ENCODE assay signal across 22 mouse cellular contexts in the genomic region with DNA sequence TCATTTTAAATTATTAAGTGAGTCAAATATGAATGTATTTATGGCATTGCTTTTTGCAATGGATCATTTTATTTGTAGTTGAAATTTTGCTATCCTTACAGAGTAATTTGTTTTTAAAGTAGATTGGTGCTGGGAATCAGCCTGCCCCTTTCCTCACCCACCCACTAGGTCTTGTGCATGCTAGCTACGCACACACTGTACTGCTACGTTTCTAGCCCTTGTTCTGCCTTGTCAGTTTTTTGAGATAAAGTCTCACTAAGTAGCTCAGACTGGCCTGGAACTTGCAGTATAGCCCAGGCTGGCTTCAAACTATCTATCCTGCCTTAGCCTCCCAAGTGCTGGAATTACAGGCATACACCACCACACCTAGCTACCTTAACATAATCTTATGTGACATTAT. TPM values are rescaled to one million over a fixed set of nuclear protein-coding genes. Genes with fewer than 3 reads are reported as not detected.
A peak's percentile ranks its signal among the peaks of the same experiment; 100 is the strongest.
DNase-seq lines count a peak whose midpoint lies in the region; ATAC-seq and TF ChIP-seq lines count a peak whose summit lies in the region.
"Had no signal": no experiment of that assay in that cellular context is flagged by ENCODE, and none has a peak within 500 bp of the region (broad histone marks: within the 10 kb centered on the region; RNA-seq: fewer than 3 reads in every experiment).

No protein-coding gene starts in this region.

- TF ChIP-seq EP300 in liver, embryonic 14.5 days (IDR thresholded peaks at IDR 0.05; ENCODE audit: low read depth) = no peak
- no peak for TF ChIP-seq EP300 in liver, postnatal 0 days (IDR thresholded peaks at IDR 0.05; ENCODE audit: low read depth)

- H3K9me3 ChIP-seq in liver, embryonic 14.5 days (ENCODE audit: control insufficient read depth, low read length) = no peaks in the 10 kb centered on the region
- H3K9me3 ChIP-seq in liver, embryonic 11.5 days (ENCODE audit: control insufficient read depth, low read length) = no peaks in the 10 kb centered on the region
- H3K9me3 ChIP-seq in liver, embryonic 15.5 days (replicated peaks) = no peaks in the 10 kb centered on the region
- no peaks in the 10 kb centered on the region for H3K9me3 ChIP-seq in liver, postnatal 0 days (ENCODE audit: low read length)
- H3K9me3 ChIP-seq in liver, embryonic 16.5 days (replicated peaks; ENCODE audit: control insufficient read depth, low read length) = no peaks in the 10 kb centered on the region
- no peaks in the 10 kb centered on the region for H3K9me3 ChIP-seq in liver, embryonic 12.5 days (replicated peaks)
- H3K9me3 ChIP-seq in hindbrain, embryonic 14.5 days (ENCODE audit: control insufficient read depth, low read length) = no peaks in the 10 kb centered on the region
- H3K9me3 ChIP-seq: G1E had no signal

- no peaks in the 10 kb centered on the region for H3K4me1 ChIP-seq in liver, embryonic 14.5 days (replicated peaks; ENCODE audit: control insufficient read depth in 2 of 2, insufficient read depth in 2 of 2, low read length in 1 of 2)
- no peaks in the 10 kb centered on the region for H3K4me1 ChIP-seq in liver, embryonic 11.5 days (replicated peaks; ENCODE audit: control insufficient read depth, insufficient read depth, low read length)
- H3K4me1 ChIP-seq in liver, embryonic 15.5 days (replicated peaks) = no peaks in the 10 kb centered on the region
- no peaks in the 10 kb centered on the region for H3K4me1 ChIP-seq in liver, postnatal 0 days (ENCODE audit: insufficient read depth)
- H3K4me1 ChIP-seq in liver, embryonic 16.5 days (ENCODE audit: control insufficient read depth, low read depth, low read length) = no peaks in the 10 kb centered on the region; the same call in 1 of the 2 replicates
- H3K4me1 ChIP-seq in liver, embryonic 12.5 days = 0 out of 2 replicates have a peak, but pooled peaks cover 3% of the 10 kb centered on the region
- H3K4me1 ChIP-seq in hindbrain, embryonic 14.5 days (replicated peaks; ENCODE audit: control insufficient read depth, insufficient read depth, low read length) = no peaks in the 10 kb centered on the region

- H3K36me3 ChIP-seq in liver, embryonic 14.5 days (replicated peaks; ENCODE audit: control insufficient read depth, insufficient read depth, low read depth) = peaks cover 4% of the 10 kb centered on the region
- H3K36me3 ChIP-seq in liver, embryonic 11.5 days (ENCODE audit: control insufficient read depth, insufficient read depth, low read length) = peaks cover 2% of the 10 kb centered on the region; the same call in 1 of the 2 replicates
- peaks cover 16% of the 10 kb centered on the region for H3K36me3 ChIP-seq in liver, embryonic 15.5 days (replicated peaks)
- peaks cover 10% of the 10 kb centered on the region; the same call in 1 of the 2 replicates for H3K36me3 ChIP-seq in liver, postnatal 0 days (replicated peaks; ENCODE audit: insufficient read depth, low read length)
- no peaks in the 10 kb centered on the region for H3K36me3 ChIP-seq in liver, embryonic 16.5 days (ENCODE audit: control insufficient read depth, insufficient read depth)
- peaks cover 23% of the 10 kb centered on the region for H3K36me3 ChIP-seq in liver, embryonic 12.5 days
- peaks cover 45% of the 10 kb centered on the region for H3K36me3 ChIP-seq in hindbrain, embryonic 14.5 days (replicated peaks; ENCODE audit: control insufficient read depth, insufficient read depth)

- H3K4me2 ChIP-seq in liver, embryonic 14.5 days (ENCODE audit: low read depth) = no peak overlapping the region
- no peak overlapping the region for H3K4me2 ChIP-seq in liver, embryonic 11.5 days
- H3K4me2 ChIP-seq in liver, embryonic 15.5 days = no peak overlapping the region
- no peak overlapping the region for H3K4me2 ChIP-seq in liver, postnatal 0 days (ENCODE audit: low read depth, low read length)
- H3K4me2 ChIP-seq in liver, embryonic 16.5 days (ENCODE audit: low read depth, low read length) = no peak overlapping the region
- no peak overlapping the region for H3K4me2 ChIP-seq in liver, embryonic 12.5 days
- no peak overlapping the region for H3K4me2 ChIP-seq in hindbrain, embryonic 14.5 days (replicated peaks)

- no peak for DNase-seq in liver, embryonic 14.5 days (ENCODE audit: low read depth in 3 of 3, low spot score in 3 of 3)
- DNase-seq in liver, embryonic 11.5 days (ENCODE audit: low spot score) = no peak
- no peak for DNase-seq in liver, postnatal 0 days
- no peak for DNase-seq in hindbrain, embryonic 14.5 days (ENCODE audit: low spot score)
- DNase-seq: adrenal gland, adult 2 months; adrenal gland, adult 8-10 months; adrenal gland, postnatal 10 days; adrenal gland, postnatal 14 days; adrenal gland, postnatal 25 days; adrenal gland, postnatal 36 days; B cell, adult 2 months; cerebellum, adult 11 months; cerebellum, adult 11-12 months had no signal

- no peaks in the 10 kb centered on the region for H3K27me3 ChIP-seq in liver, embryonic 14.5 days (ENCODE audit: control insufficient read depth, insufficient read depth, low read length)
- H3K27me3 ChIP-seq in liver, embryonic 11.5 days (replicated peaks; ENCODE audit: control insufficient read depth, insufficient read depth, low read length) = no peaks in the 10 kb centered on the region
- no peaks in the 10 kb centered on the region for H3K27me3 ChIP-seq in liver, embryonic 15.5 days
- no peaks in the 10 kb centered on the region for H3K27me3 ChIP-seq in liver, postnatal 0 days (ENCODE audit: insufficient read depth, low read length)
- H3K27me3 ChIP-seq in liver, embryonic 16.5 days (ENCODE audit: control insufficient read depth, insufficient read depth, low read depth, low read length) = no peaks in the 10 kb centered on the region
- no peaks in the 10 kb centered on the region for H3K27me3 ChIP-seq in liver, embryonic 12.5 days (replicated peaks)
- H3K27me3 ChIP-seq in hindbrain, embryonic 14.5 days (ENCODE audit: control insufficient read depth, insufficient read depth, low read length) = no peaks in the 10 kb centered on the region
- H3K27me3 ChIP-seq: CH12.LX, Patski had no signal

- H3K27ac ChIP-seq in liver, embryonic 14.5 days = no peak overlapping the region
- no peak overlapping the region for H3K27ac ChIP-seq in liver, embryonic 11.5 days (ENCODE audit: low read depth, low read length)
- no peak overlapping the region for H3K27ac ChIP-seq in liver, embryonic 15.5 days (replicated peaks)
- no peak overlapping the region for H3K27ac ChIP-seq in liver, postnatal 0 days (ENCODE audit: low read depth)
- H3K27ac ChIP-seq in liver, embryonic 16.5 days (ENCODE audit: low read length) = no peak overlapping the region
- H3K27ac ChIP-seq in liver, embryonic 12.5 days = no peak overlapping the region
- H3K27ac ChIP-seq in hindbrain, embryonic 14.5 days = no peak overlapping the region

- no peak overlapping the region for H3K9ac ChIP-seq in liver, embryonic 14.5 days (replicated peaks)
- no peak overlapping the region for H3K9ac ChIP-seq in liver, embryonic 11.5 days (ENCODE audit: low read depth, low read length)
- no peak overlapping the region for H3K9ac ChIP-seq in liver, embryonic 15.5 days
- H3K9ac ChIP-seq in liver, postnatal 0 days (replicated peaks) = no peak overlapping the region
- no peak overlapping the region for H3K9ac ChIP-seq in liver, embryonic 16.5 days (ENCODE audit: low read depth, low read length)
- no peak overlapping the region for H3K9ac ChIP-seq in liver, embryonic 12.5 days
- H3K9ac ChIP-seq in hindbrain, embryonic 14.5 days = no peak overlapping the region

- no peak overlapping the region for H3K4me3 ChIP-seq in liver, embryonic 14.5 days (ENCODE audit: insufficient read depth in 1 of 2, low read depth in 2 of 2, low read length in 2 of 2)
- no peak overlapping the region for H3K4me3 ChIP-seq in liver, embryonic 11.5 days (ENCODE audit: low read depth, low read length)
- no peak overlapping the region for H3K4me3 ChIP-seq in liver, embryonic 15.5 days (replicated peaks)
- H3K4me3 ChIP-seq in liver, postnatal 0 days (ENCODE audit: low read depth, low read length) = no peak overlapping the region
- no peak overlapping the region for H3K4me3 ChIP-seq in liver, embryonic 16.5 days (ENCODE audit: low read depth, low read length)
- H3K4me3 ChIP-seq in liver, embryonic 12.5 days = no peak overlapping the region
- H3K4me3 ChIP-seq in hindbrain, embryonic 14.5 days (replicated peaks; ENCODE audit: low read length) = no peak overlapping the region

- WGBS in liver, embryonic 14.5 days (ENCODE audit: insufficient replicate concordance) = 60% methylated on average over 2 of the region's 2 CpGs
- WGBS in liver, embryonic 11.5 days = 75% methylated on average over 2 of the region's 2 CpGs
- 45% methylated on average over 2 of the region's 2 CpGs for WGBS in liver, embryonic 15.5 days (ENCODE audit: insufficient replicate concordance)
- WGBS in liver, postnatal 0 days (ENCODE audit: insufficient replicate concordance) = 80% methylated on average over 2 of the region's 2 CpGs
- 36% methylated on average over 2 of the region's 2 CpGs for WGBS in liver, embryonic 16.5 days (ENCODE audit: insufficient replicate concordance)
- 55% methylated on average over 2 of the region's 2 CpGs for WGBS in liver, embryonic 12.5 days (ENCODE audit: insufficient replicate concordance)
- WGBS in hindbrain, embryonic 14.5 days = 98% methylated on average over 2 of the region's 2 CpGs

- ATAC-seq in liver, embryonic 14.5 days (ENCODE audit: insufficient read depth) = 0 out of 2 replicates have a peak, but pooled peaks have one; percentile 26
- ATAC-seq in liver, embryonic 11.5 days (replicated peaks; ENCODE audit: low FRiP score) = no peak
- peak; percentile 57; the same call in 1 of the 2 replicates for ATAC-seq in liver, embryonic 15.5 days (ENCODE audit: insufficient read depth)
- ATAC-seq in liver, postnatal 0 days = no peak
- ATAC-seq in liver, embryonic 16.5 days (ENCODE audit: low read depth) = peak; percentile 32; the same call in 1 of the 2 replicates
- no peak for ATAC-seq in liver, embryonic 12.5 days
- ATAC-seq in megakaryocyte-erythroid progenitor cell, adult 5-6 weeks (replicated peaks; ENCODE audit: low FRiP score, low TSS enrichment, poor library complexity, severe bottlenecking) = peak; percentile 72
- ATAC-seq in hindbrain, embryonic 14.5 days (ENCODE audit: low FRiP score) = no peak
- ATAC-seq: activated CD4-positive, CD25-positive, alpha-beta regulatory T cell, adult 4 months; CD4-positive, CD25-positive, alpha-beta regulatory T cell, adult 4 months; Patski had no signal

- TF ChIP-seq CTCF in liver, embryonic 14.5 days (IDR thresholded peaks at IDR 0.05; ENCODE audit: low read depth) = no peak
- TF ChIP-seq CTCF in liver, postnatal 0 days (IDR thresholded peaks at IDR 0.05; ENCODE audit: low read depth) = no peak

RNA-seq across cellular contexts. Expression of a gene that starts 38.9 kb away (rescaled TPM):
- polyA plus RNA-seq in liver, embryonic 14.5 days (2012; rRNA removed) = 8.6 and 12.0 TPM in 2 replicates
- polyA plus RNA-seq in liver, embryonic 14.5 days (2014; fragmentation: Nextera tagmentation; extraction: Ambion mirVana) = 21.8 and 24.9 TPM in 2 replicates
- polyA plus RNA-seq in liver, embryonic 11.5 days (2014; fragmentation: Nextera tagmentation; extraction: Ambion mirVana) = 45.2 and 51.0 TPM in 2 replicates
- 20.7 and 22.2 TPM in 2 replicates for polyA plus RNA-seq in liver, embryonic 15.5 days (2015; fragmentation: Nextera tagmentation; extraction: Ambion mirVana)
- 10.9 and 13.2 TPM in 2 replicates for polyA plus RNA-seq in liver, postnatal 0 days (2015; fragmentation: Nextera tagmentation; extraction: Ambion mirVana)
- polyA plus RNA-seq in liver, embryonic 16.5 days (2015; fragmentation: Nextera tagmentation; extraction: Ambion mirVana) = 20.4 and 25.1 TPM in 2 replicates
- polyA plus RNA-seq in liver, embryonic 12.5 days (2016; fragmentation: Nextera tagmentation; extraction: Ambion mirVana) = 33.1 and 37.9 TPM in 2 replicates
- total RNA-seq in megakaryocyte-erythroid progenitor cell, adult 5-6 weeks (2014; fragmentation: Nextera tagmentation) = 93.3 and 99.3 TPM in 2 replicates
- total RNA-seq in megakaryocyte-erythroid progenitor cell, adult 5-6 weeks (2017) = 79.9 and 107 TPM in 2 replicates
- polyA plus RNA-seq in hindbrain, embryonic 14.5 days (2014; fragmentation: Nextera tagmentation; extraction: Ambion mirVana) = 73.7 and 75.8 TPM in 2 replicates

Comparison
In these comparisons a context has a peak if more than half of its experiments do, and no peak if none do; other contexts are left out.
1. ATAC-seq: peak in liver, embryonic 14.5 days (single experiment), liver, embryonic 15.5 days (single experiment), liver, embryonic 16.5 days (single experiment) and megakaryocyte-erythroid progenitor cell, adult 5-6 weeks (single experiment); none in liver, embryonic 11.5 days (single experiment), liver, postnatal 0 days (single experiment), liver, embryonic 12.5 days (single experiment) and hindbrain, embryonic 14.5 days (single experiment).